Mouse (Mus musculus) heart, adult 2 months (tissue): Measurements from ENCODE around the gene Sf3a3.

Experiments used
- CTCF ChIP-seq: fragments of 200-600 bp; IDR thresholded peaks from 2 replicates; pipeline ENCODE4 v1.8.1; 2022; ENCODE audit warnings: antibody characterized with exemption, mild to moderate bottlenecking, moderate library complexity
- EP300 ChIP-seq: fragments of 200-500 bp; IDR thresholded peaks from 2 replicates; pipeline ENCODE4 v1.6.1; 2011; ENCODE audit warnings: low read depth, low read length, control low read depth; ENCODE audit not compliant: insufficient read depth
- POLR2A ChIP-seq: fragments of 200-500 bp; IDR thresholded peaks from 2 replicates; pipeline ENCODE4 v1.6.1; 2011; ENCODE audit warnings: mild to moderate bottlenecking, low read depth, low read length, control low read depth; ENCODE audit not compliant: insufficient read depth

GRCm38 (mm10) chr4:124685453-124685852 is 29.1 kb upstream of the Sf3a3 start:
- no peak for TF ChIP-seq CTCF
- no peak for TF ChIP-seq EP300
- no peak for TF ChIP-seq POLR2A
